Mouse (Mus musculus): ENCODE measurements at regions not wholly inside any gene's neighbourhood (a gene's known extent, or its start where the extent isn't known, plus 50 kb on each side); places are given as distances from the start of the nearest gene placed in this dataset.
A peak's percentile ranks its signal among the peaks of the same experiment; 100 is the strongest.

GRCm38 (mm10) chr6:49985127-49985526 lies 124.9 kb upstream of the Mpp6 start:
- Histone ChIP-seq H3K9me3 (ENCODE audit: control insufficient read depth, low read length) (no peaks in the 10 kb centered on the region), H3K27ac (ENCODE audit: low read depth, low read length) (no peak overlapping the region), H3K27me3 (ENCODE audit: control insufficient read depth, insufficient read depth, low read length) (no peaks in the 10 kb centered on the region), H3K36me3 (ENCODE audit: control insufficient read depth, insufficient read depth, low read length) (no peaks in the 10 kb centered on the region), H3K4me3 (ENCODE audit: low read depth, low read length) (no peak overlapping the region), H3K4me2 (ENCODE audit: low read depth, low read length) (no peak overlapping the region), H3K4me1 (ENCODE audit: control insufficient read depth, insufficient read depth, low read length) (peaks cover 3% of the 10 kb centered on the region; the same call in 1 of the 2 replicates), H3K9ac (replicated peaks; ENCODE audit: low read depth, low read length) (no peak overlapping the region)
- 15% methylated on average over 6 of the region's 6 CpGs for WGBS
- ATAC-seq (ENCODE audit: low read depth) = 0 out of 2 replicates have a peak, but pooled peaks have one; percentile 21

- no peak overlapping the region for H3K9ac ChIP-seq (replicated peaks; ENCODE audit: low read depth, low read length)
- 90% methylated on average over 5 of the region's 5 CpGs for WGBS
- H3K27ac ChIP-seq (ENCODE audit: low read depth, low read length) = no peak overlapping the region
- H3K4me3 ChIP-seq (ENCODE audit: low read depth, low read length) = no peak overlapping the region
- H3K4me1 ChIP-seq (ENCODE audit: control insufficient read depth, insufficient read depth, low read length) = peaks cover 3% of the 10 kb centered on the region; the same call in 1 of the 2 replicates
- H3K4me2 ChIP-seq (ENCODE audit: low read depth, low read length) = no peak overlapping the region
- no peaks in the 10 kb centered on the region for H3K27me3 ChIP-seq (ENCODE audit: control insufficient read depth, insufficient read depth, low read length)
- H3K36me3 ChIP-seq (ENCODE audit: control insufficient read depth, insufficient read depth, low read length) = no peaks in the 10 kb centered on the region
- H3K9me3 ChIP-seq (ENCODE audit: control insufficient read depth, low read length) = no peaks in the 10 kb centered on the region
- ATAC-seq (ENCODE audit: low read depth) = no peak
Observed at GRCm38 (mm10) chr6:49987141-49987540, 122.9 kb upstream of the Mpp6 start.

GRCm38 (mm10) chr6:49987541-49988210 lies 122.4 kb upstream of the Mpp6 start:
- no peak for ATAC-seq (ENCODE audit: low read depth)

DNA sequence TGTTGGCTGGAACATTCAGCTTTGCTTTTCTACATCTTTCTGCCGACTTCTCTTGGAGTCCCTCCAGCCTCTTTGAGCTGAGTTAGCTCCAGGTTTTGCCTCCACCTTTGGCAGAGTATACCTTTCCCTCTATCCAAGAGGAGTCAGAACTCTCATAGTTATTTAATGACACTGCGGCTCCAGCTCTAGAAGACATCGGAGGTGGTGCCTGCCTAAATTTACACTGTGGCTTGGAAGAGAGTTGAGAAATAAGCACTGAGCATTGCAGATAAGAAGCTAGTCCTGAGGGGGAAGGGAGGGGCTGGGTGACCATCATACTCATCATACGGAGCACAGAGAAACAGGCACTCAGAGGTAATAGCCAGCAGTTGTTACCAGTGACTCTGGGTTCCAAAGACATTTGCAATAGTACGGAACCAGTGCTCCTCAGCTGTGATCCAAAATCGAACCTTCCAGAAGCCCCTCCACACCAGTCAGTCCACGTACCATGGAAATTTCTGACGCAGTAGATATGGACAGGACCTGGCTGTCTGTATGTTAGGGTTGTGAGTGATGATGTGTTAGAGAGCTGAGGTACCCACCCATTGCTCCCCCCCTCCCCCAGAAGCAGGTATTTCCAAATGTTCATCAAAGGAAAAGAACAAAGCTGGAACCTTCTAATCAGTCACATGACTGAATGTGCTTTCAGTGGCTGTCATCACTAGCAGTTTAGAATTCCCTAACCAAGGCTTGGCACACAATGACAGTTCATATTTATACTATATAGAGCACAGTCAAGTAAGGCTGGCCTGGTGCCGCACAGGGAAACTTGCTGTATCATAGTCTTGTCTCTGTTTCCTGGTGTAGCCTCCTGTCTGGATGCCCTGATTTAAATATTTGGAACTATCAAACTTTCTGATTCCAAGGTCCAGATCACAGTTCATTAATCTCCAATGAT lies 120.2 kb upstream of the Mpp6 start:
- Histone ChIP-seq H3K9ac (replicated peaks; ENCODE audit: low read depth, low read length) (no peak overlapping the region), H3K4me1 (ENCODE audit: control insufficient read depth, insufficient read depth, low read length) (peaks cover 3% of the 10 kb centered on the region; the same call in 1 of the 2 replicates), H3K4me3 (ENCODE audit: low read depth, low read length) (no peak overlapping the region), H3K36me3 (ENCODE audit: control insufficient read depth, insufficient read depth, low read length) (no peaks in the 10 kb centered on the region), H3K9me3 (ENCODE audit: control insufficient read depth, low read length) (no peaks in the 10 kb centered on the region), H3K27ac (ENCODE audit: low read depth, low read length) (no peak overlapping the region), H3K27me3 (ENCODE audit: control insufficient read depth, insufficient read depth, low read length) (no peaks in the 10 kb centered on the region), H3K4me2 (ENCODE audit: low read depth, low read length) (no peak overlapping the region)
- 93% methylated on average over 9 of the region's 9 CpGs for WGBS
- no peak for ATAC-seq (ENCODE audit: low read depth)

More at GRCm38 (mm10) chr6:49987541-49988210, 122.4 kb upstream of the Mpp6 start:
- no peak overlapping the region for H3K27ac ChIP-seq (ENCODE audit: low read depth, low read length)
- H3K36me3 ChIP-seq (ENCODE audit: control insufficient read depth, insufficient read depth, low read length) = no peaks in the 10 kb centered on the region
- WGBS = 93% methylated on average over 3 of the region's 3 CpGs
- H3K4me1 ChIP-seq (ENCODE audit: control insufficient read depth, insufficient read depth, low read length) = peaks cover 3% of the 10 kb centered on the region; the same call in 1 of the 2 replicates
- no peaks in the 10 kb centered on the region for H3K27me3 ChIP-seq (ENCODE audit: control insufficient read depth, insufficient read depth, low read length)
- no peak overlapping the region for H3K4me3 ChIP-seq (ENCODE audit: low read depth, low read length)
- no peaks in the 10 kb centered on the region for H3K9me3 ChIP-seq (ENCODE audit: control insufficient read depth, low read length)
- H3K9ac ChIP-seq (replicated peaks; ENCODE audit: low read depth, low read length) = no peak overlapping the region
- no peak overlapping the region for H3K4me2 ChIP-seq (ENCODE audit: low read depth, low read length)

- H3K36me3 ChIP-seq (ENCODE audit: control insufficient read depth, insufficient read depth, low read length) = no peaks in the 10 kb centered on the region
- 62% methylated on average over 8 of the region's 8 CpGs for WGBS
- H3K27me3 ChIP-seq (ENCODE audit: control insufficient read depth, insufficient read depth, low read length) = no peaks in the 10 kb centered on the region
Observed at GRCm38 (mm10) chr6:49990522-49990858, 119.6 kb upstream of the Mpp6 start.

DNA sequence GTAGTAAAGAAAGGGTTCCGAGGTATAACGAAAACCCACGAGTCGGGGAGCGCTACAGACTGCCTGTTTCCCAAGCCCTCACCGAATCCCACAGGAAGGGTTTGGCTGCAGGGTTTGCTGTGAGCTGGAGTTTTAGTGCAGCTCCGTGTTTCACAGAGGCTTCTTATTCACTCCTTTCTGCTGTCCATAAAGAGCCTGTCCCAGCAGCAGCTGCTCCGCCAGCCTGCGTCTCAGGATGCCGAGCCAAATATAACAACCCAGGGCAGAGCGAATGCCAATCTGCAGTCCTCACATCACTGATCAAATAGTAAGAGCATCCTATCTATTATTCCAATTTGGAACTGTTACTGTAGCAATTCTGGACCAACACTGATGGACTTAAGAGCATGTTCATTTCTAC lies 110.7 kb upstream of the Mpp6 start:
- no peak overlapping the region for H3K4me3 ChIP-seq (ENCODE audit: low read depth, low read length)
- no peaks in the 10 kb centered on the region for H3K36me3 ChIP-seq (ENCODE audit: control insufficient read depth, insufficient read depth, low read length)
- ATAC-seq (ENCODE audit: low read depth) = no peak
- no peak overlapping the region for H3K27ac ChIP-seq (ENCODE audit: low read depth, low read length)
- no peak overlapping the region for H3K9ac ChIP-seq (replicated peaks; ENCODE audit: low read depth, low read length)
- WGBS = 77% methylated on average over 11 of the region's 11 CpGs
- H3K4me1 ChIP-seq (ENCODE audit: control insufficient read depth, insufficient read depth, low read length) = no peaks in the 10 kb centered on the region
- H3K9me3 ChIP-seq (ENCODE audit: control insufficient read depth, low read length) = no peaks in the 10 kb centered on the region
- no peak overlapping the region for H3K4me2 ChIP-seq (ENCODE audit: low read depth, low read length)
- H3K27me3 ChIP-seq (ENCODE audit: control insufficient read depth, insufficient read depth, low read length) = no peaks in the 10 kb centered on the region

More at GRCm38 (mm10) chr6:49990522-49990858, 119.6 kb upstream of the Mpp6 start:
- Histone ChIP-seq H3K9ac (replicated peaks; ENCODE audit: low read depth, low read length) (no peak overlapping the region), H3K4me1 (ENCODE audit: control insufficient read depth, insufficient read depth, low read length) (no peaks in the 10 kb centered on the region; the same call in 1 of the 2 replicates), H3K9me3 (ENCODE audit: control insufficient read depth, low read length) (no peaks in the 10 kb centered on the region), H3K27ac (ENCODE audit: low read depth, low read length) (no peak overlapping the region), H3K4me3 (ENCODE audit: low read depth, low read length) (no peak overlapping the region), H3K4me2 (ENCODE audit: low read depth, low read length) (no peak overlapping the region)
- no peak for ATAC-seq (ENCODE audit: low read depth)

DNA sequence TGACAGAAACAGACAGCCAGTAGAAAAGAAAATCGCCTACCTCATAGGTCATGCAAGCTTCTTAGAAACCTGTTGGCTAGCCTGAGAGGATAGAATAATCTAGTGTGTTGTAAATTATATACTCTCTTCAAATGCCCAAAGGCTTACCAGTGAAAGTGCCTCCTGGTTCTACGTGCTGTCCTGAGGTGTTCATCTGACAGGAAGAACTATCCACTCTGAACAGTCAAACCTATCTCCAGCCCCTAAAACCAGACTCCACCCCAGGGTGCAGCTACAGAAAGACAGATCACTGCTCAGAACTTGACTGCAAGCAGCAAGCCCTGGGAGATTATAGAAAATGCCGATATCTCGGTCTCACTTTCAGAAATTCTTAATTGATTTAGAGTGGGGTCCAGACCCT lies 102.0 kb upstream of the Mpp6 start:
- WGBS = 73% methylated on average over 4 of the region's 4 CpGs
- no peak overlapping the region for H3K9ac ChIP-seq (replicated peaks; ENCODE audit: low read depth, low read length)
- H3K4me1 ChIP-seq (ENCODE audit: control insufficient read depth, insufficient read depth, low read length) = no peaks in the 10 kb centered on the region
- no peak overlapping the region for H3K4me3 ChIP-seq (ENCODE audit: low read depth, low read length)
- no peaks in the 10 kb centered on the region for H3K9me3 ChIP-seq (ENCODE audit: control insufficient read depth, low read length)
- no peaks in the 10 kb centered on the region for H3K36me3 ChIP-seq (ENCODE audit: control insufficient read depth, insufficient read depth, low read length)
- no peak overlapping the region for H3K27ac ChIP-seq (ENCODE audit: low read depth, low read length)
- H3K27me3 ChIP-seq (ENCODE audit: control insufficient read depth, insufficient read depth, low read length) = no peaks in the 10 kb centered on the region
- no peak for ATAC-seq (ENCODE audit: low read depth)
- H3K4me2 ChIP-seq (ENCODE audit: low read depth, low read length) = no peak overlapping the region

GRCm38 (mm10) chr6:50008869-50009268 lies 101.2 kb upstream of the Mpp6 start:
- 63% methylated on average over 3 of the region's 3 CpGs for WGBS
- no peak overlapping the region for H3K4me2 ChIP-seq (ENCODE audit: low read depth, low read length)
- H3K27me3 ChIP-seq (ENCODE audit: control insufficient read depth, insufficient read depth, low read length) = no peaks in the 10 kb centered on the region
- H3K36me3 ChIP-seq (ENCODE audit: control insufficient read depth, insufficient read depth, low read length) = no peaks in the 10 kb centered on the region
- no peak overlapping the region for H3K9ac ChIP-seq (replicated peaks; ENCODE audit: low read depth, low read length)
- no peaks in the 10 kb centered on the region for H3K4me1 ChIP-seq (ENCODE audit: control insufficient read depth, insufficient read depth, low read length)
- no peak overlapping the region for H3K27ac ChIP-seq (ENCODE audit: low read depth, low read length)
- no peak overlapping the region for H3K4me3 ChIP-seq (ENCODE audit: low read depth, low read length)
- no peaks in the 10 kb centered on the region for H3K9me3 ChIP-seq (ENCODE audit: control insufficient read depth, low read length)
- ATAC-seq (ENCODE audit: low read depth) = no peak

- Histone ChIP-seq H3K4me1 (ENCODE audit: control insufficient read depth, insufficient read depth, low read length) (no peaks in the 10 kb centered on the region), H3K4me3 (ENCODE audit: low read depth, low read length) (no peak overlapping the region), H3K4me2 (ENCODE audit: low read depth, low read length) (no peak overlapping the region), H3K27ac (ENCODE audit: low read depth, low read length) (no peak overlapping the region), H3K36me3 (ENCODE audit: control insufficient read depth, insufficient read depth, low read length) (no peaks in the 10 kb centered on the region), H3K27me3 (ENCODE audit: control insufficient read depth, insufficient read depth, low read length) (no peaks in the 10 kb centered on the region), H3K9me3 (ENCODE audit: control insufficient read depth, low read length) (no peaks in the 10 kb centered on the region), H3K9ac (replicated peaks; ENCODE audit: low read depth, low read length) (no peak overlapping the region)
- no peak for ATAC-seq (ENCODE audit: low read depth)
- 74% methylated on average over 7 of the region's 7 CpGs for WGBS
Observed at GRCm38 (mm10) chr6:50009339-50009738, 100.7 kb upstream of the Mpp6 start.
